In genomic region chr3:114790005-114790404, GRCm38 (mm10) we compare ENCODE assay signal across 35 mouse cellular contexts.
DNase-seq lines count a peak whose midpoint lies in the region; ATAC-seq lines count a peak whose summit lies in the region.
"Had no signal": no experiment of that assay in that cellular context is flagged by ENCODE, and none has a peak within 500 bp of the region (broad histone marks: within the 10 kb centered on the region; RNA-seq: fewer than 3 reads in every experiment).

No protein-coding gene starts in this region.

- DNase-seq in heart, adult 11 months, result peak; percentile 46
- DNase-seq in heart, adult 8-10 months (ENCODE audit: low spot score), result no peak
- peak; percentile 14 for DNase-seq in 416B (ENCODE audit: low read depth)
- peak; percentile 63 for DNase-seq in embryonic facial prominence, embryonic 10.5 days (ENCODE audit: low spot score)
- DNase-seq in limb, embryonic 11.5 days (ENCODE audit: low spot score), result peak; percentile 34
- DNase-seq in spleen, postnatal 36 days (ENCODE audit: low spot score in 2 of 2), result no peak
- no peak for DNase-seq in urinary bladder, postnatal 25 days (ENCODE audit: low spot score)
- DNase-seq: adrenal gland, postnatal 14 days; cerebellum, adult 11 months; cerebellum, adult 9-10 months; forebrain, postnatal 0 days; gastrocnemius, postnatal 10 days; heart, postnatal 14 days; kidney, adult 2 months; kidney, postnatal 10 days; liver, embryonic 13.5 days; lung, adult 18-20 months; right cerebral cortex, postnatal 25 days; thymus, adult 18-20 months; thymus, postnatal 25 days had no signal

- WGBS in embryonic facial prominence, embryonic 10.5 days, result 33% methylated on average over 2 of the region's 2 CpGs
- 57% methylated on average over 2 of the region's 2 CpGs for WGBS in limb, embryonic 11.5 days
- WGBS in forebrain, embryonic 15.5 days, result 84% methylated on average over 2 of the region's 2 CpGs

- H3K4me2 ChIP-seq in limb, embryonic 11.5 days (ENCODE audit: low read depth, severe bottlenecking), result no peak overlapping the region
- H3K4me2 ChIP-seq in forebrain, embryonic 15.5 days (replicated peaks), result no peak overlapping the region
- H3K4me2 ChIP-seq: embryonic facial prominence, embryonic 13.5 days; heart, embryonic 13.5 days; hindbrain, embryonic 15.5 days; limb, embryonic 15.5 days; liver, embryonic 13.5 days; midbrain, embryonic 15.5 days; neural tube, embryonic 15.5 days had no signal

- H3K27me3 ChIP-seq in embryonic facial prominence, embryonic 10.5 days (replicated peaks; ENCODE audit: low read depth, poor library complexity, severe bottlenecking), result no peaks in the 10 kb centered on the region
- no peaks in the 10 kb centered on the region for H3K27me3 ChIP-seq in limb, embryonic 11.5 days (ENCODE audit: control insufficient read depth, insufficient read depth, low read length)
- no peaks in the 10 kb centered on the region for H3K27me3 ChIP-seq in forebrain, embryonic 15.5 days
- H3K27me3 ChIP-seq: embryonic facial prominence, embryonic 13.5 days; heart, embryonic 13.5 days; hindbrain, embryonic 15.5 days; limb, embryonic 15.5 days; liver, embryonic 13.5 days; midbrain, embryonic 15.5 days; neural tube, embryonic 15.5 days; Patski had no signal

- no peaks in the 10 kb centered on the region for H3K36me3 ChIP-seq in embryonic facial prominence, embryonic 10.5 days (replicated peaks)
- no peaks in the 10 kb centered on the region for H3K36me3 ChIP-seq in limb, embryonic 11.5 days (ENCODE audit: control insufficient read depth, insufficient read depth, low read length)
- no peaks in the 10 kb centered on the region for H3K36me3 ChIP-seq in forebrain, embryonic 15.5 days
- H3K36me3 ChIP-seq: embryonic facial prominence, embryonic 13.5 days; forebrain, embryonic 10.5 days; heart, embryonic 13.5 days; hindbrain, embryonic 10.5 days; hindbrain, embryonic 15.5 days; limb, embryonic 15.5 days; liver, embryonic 13.5 days; midbrain, embryonic 10.5 days; midbrain, embryonic 15.5 days; neural tube, embryonic 15.5 days had no signal

- H3K9me3 ChIP-seq in embryonic facial prominence, embryonic 10.5 days, result no peaks in the 10 kb centered on the region
- H3K9me3 ChIP-seq in limb, embryonic 11.5 days (ENCODE audit: control insufficient read depth, low read length), result no peaks in the 10 kb centered on the region
- no peaks in the 10 kb centered on the region for H3K9me3 ChIP-seq in forebrain, embryonic 15.5 days
- H3K9me3 ChIP-seq: embryonic facial prominence, embryonic 13.5 days; forebrain, embryonic 10.5 days; heart, embryonic 13.5 days; hindbrain, embryonic 10.5 days; hindbrain, embryonic 15.5 days; limb, embryonic 15.5 days; liver, embryonic 13.5 days; midbrain, embryonic 10.5 days; midbrain, embryonic 15.5 days; neural tube, embryonic 15.5 days had no signal

- ATAC-seq in limb, embryonic 11.5 days (ENCODE audit: insufficient number of reproducible peaks, low FRiP score, low TSS enrichment, low read depth), result no peak
- no peak for ATAC-seq in forebrain, embryonic 15.5 days (replicated peaks)
- ATAC-seq: forebrain, postnatal 0 days; lung, postnatal 0 days; midbrain, embryonic 15.5 days; Patski had no signal

- no peak overlapping the region for H3K27ac ChIP-seq in embryonic facial prominence, embryonic 10.5 days (replicated peaks)
- H3K27ac ChIP-seq in limb, embryonic 11.5 days (replicated peaks; ENCODE audit: low read depth, low read length), result no peak overlapping the region
- H3K27ac ChIP-seq in forebrain, embryonic 15.5 days (replicated peaks), result no peak overlapping the region
- H3K27ac ChIP-seq: embryonic facial prominence, embryonic 13.5 days; forebrain, embryonic 10.5 days; heart, embryonic 13.5 days; hindbrain, embryonic 10.5 days; hindbrain, embryonic 15.5 days; left cerebral cortex, adult 2 months; limb, embryonic 15.5 days; liver, embryonic 13.5 days; macrophage; midbrain, embryonic 10.5 days; midbrain, embryonic 15.5 days; neural tube, embryonic 15.5 days; stomach, postnatal 0 days had no signal

- H3K4me1 ChIP-seq in embryonic facial prominence, embryonic 10.5 days, result 0 out of 2 replicates have a peak, but pooled peaks cover 2% of the 10 kb centered on the region
- H3K4me1 ChIP-seq in limb, embryonic 11.5 days (ENCODE audit: control insufficient read depth, insufficient read depth, low read length), result no peaks in the 10 kb centered on the region
- H3K4me1 ChIP-seq in forebrain, embryonic 15.5 days, result no peaks in the 10 kb centered on the region
- H3K4me1 ChIP-seq: embryonic facial prominence, embryonic 13.5 days; forebrain, embryonic 10.5 days; heart, embryonic 13.5 days; hindbrain, embryonic 10.5 days; hindbrain, embryonic 15.5 days; limb, embryonic 15.5 days; liver, embryonic 13.5 days; midbrain, embryonic 10.5 days; midbrain, embryonic 15.5 days; neural tube, embryonic 15.5 days had no signal

- no peak overlapping the region for H3K9ac ChIP-seq in limb, embryonic 11.5 days (ENCODE audit: low read length)
- H3K9ac ChIP-seq in forebrain, embryonic 15.5 days (replicated peaks), result no peak overlapping the region
- H3K9ac ChIP-seq: embryonic facial prominence, embryonic 13.5 days; forebrain, postnatal 0 days; heart, embryonic 13.5 days; hindbrain, embryonic 15.5 days; limb, embryonic 15.5 days; liver, embryonic 13.5 days; midbrain, embryonic 15.5 days; neural tube, embryonic 15.5 days had no signal

- H3K4me3 ChIP-seq in embryonic facial prominence, embryonic 10.5 days, result no peak overlapping the region
- H3K4me3 ChIP-seq in limb, embryonic 11.5 days (ENCODE audit: low read depth, low read length), result no peak overlapping the region
- no peak overlapping the region for H3K4me3 ChIP-seq in forebrain, embryonic 15.5 days
- H3K4me3 ChIP-seq: embryonic facial prominence, embryonic 13.5 days; forebrain, embryonic 10.5 days; heart, embryonic 13.5 days; hindbrain, embryonic 10.5 days; hindbrain, embryonic 15.5 days; left cerebral cortex, adult 2 months; limb, embryonic 15.5 days; liver, embryonic 13.5 days; midbrain, embryonic 10.5 days; midbrain, embryonic 15.5 days; neural tube, embryonic 15.5 days had no signal

Comparison
In these comparisons a context has a peak if more than half of its experiments do, and no peak if none do; other contexts are left out.
1. DNase-seq: peak in heart, adult 11 months (single experiment), 416B (single experiment), embryonic facial prominence, embryonic 10.5 days (single experiment) and limb, embryonic 11.5 days (single experiment); none in heart, adult 8-10 months (single experiment), spleen, postnatal 36 days (0 of 2) and urinary bladder, postnatal 25 days (single experiment).